Mouse (Mus musculus) monocyte, adult 2 months (primary cell): Measurements from ENCODE around the gene Ccz1.

ENCODE experiments used
- DNase-seq, 2 experiments: peaks; one replicate each; pipeline ENCODE4 v3.0.0; 2022; ENCODE audit warnings: low spot score in 2 of 2, low read depth in 1 of 2

Ccz1 gene

DNA sequence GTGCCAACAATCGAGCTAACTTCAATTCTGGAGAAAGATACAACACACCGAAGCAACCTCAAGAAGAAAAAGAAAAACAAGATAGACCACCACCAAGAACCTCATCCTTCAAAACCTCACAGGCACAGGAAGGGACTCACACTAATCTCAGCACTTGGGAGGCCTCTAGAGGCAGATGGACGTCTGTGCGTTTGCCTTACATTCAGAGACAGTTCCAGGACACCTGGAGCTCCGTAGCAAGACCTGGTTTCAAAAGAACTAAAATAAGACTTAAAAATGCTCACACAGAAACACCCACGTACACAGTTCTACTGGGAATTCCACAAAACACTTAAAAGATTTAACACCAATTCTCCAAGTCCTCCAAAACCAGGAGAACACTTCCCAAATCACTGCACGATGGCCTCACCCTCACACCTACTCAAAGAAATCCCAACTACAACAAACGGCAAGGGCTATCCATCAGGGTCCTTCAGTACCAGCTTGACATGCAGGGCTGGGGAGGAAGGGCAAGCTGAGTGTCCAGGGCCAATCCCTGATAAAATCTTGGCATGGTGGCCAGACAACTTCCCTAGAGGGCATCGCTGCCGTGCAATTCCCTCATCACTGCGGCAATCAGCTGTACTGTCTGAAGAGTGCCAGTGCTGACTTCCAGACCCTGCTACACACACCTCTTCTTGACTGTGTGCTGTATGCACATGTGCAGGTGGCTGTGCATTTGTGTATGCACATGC lies 19.9 kb downstream of the Ccz1 start:
- DNase-seq, result no peak

DNA sequence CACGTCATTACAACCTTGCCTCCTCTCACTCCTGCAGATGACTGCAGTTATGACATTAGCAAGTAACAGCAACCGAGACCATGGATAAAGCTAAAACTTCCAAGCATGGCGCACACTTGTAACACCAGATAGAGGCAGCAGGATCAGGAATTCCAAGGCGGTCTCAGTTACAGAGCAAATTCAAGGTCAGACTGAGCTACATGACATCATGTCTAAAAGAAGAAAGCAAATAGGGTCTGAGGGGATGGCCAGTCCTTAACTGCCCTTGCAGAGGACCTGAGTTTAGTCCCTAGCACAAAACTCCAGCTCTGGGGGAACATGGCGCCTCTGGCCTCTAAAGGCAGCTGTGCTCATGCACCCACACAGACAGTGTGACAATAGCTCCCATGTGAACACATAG lies 20.8 kb downstream of the Ccz1 start:
- no peak for DNase-seq

DNA sequence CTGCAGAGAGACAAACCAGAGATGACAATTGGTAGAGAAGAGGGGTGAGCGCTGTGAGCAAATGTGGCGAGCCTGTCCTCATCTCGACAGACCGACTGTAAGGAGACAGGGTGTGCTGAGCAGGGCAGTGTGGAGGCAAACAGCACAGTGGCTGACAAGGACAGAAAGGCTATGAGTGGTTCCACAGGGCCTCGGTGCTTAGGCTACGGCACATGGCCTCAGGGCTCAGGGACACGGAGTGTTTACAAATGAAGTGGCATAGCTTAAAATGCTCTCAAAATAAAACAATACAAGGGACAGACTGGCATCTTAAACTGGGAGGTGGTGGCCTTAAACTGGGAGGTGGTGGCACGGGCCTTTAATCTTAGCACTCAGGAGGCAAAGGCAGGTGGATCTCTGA lies 21.4 kb downstream of the Ccz1 start:
- no peak for DNase-seq

DNA sequence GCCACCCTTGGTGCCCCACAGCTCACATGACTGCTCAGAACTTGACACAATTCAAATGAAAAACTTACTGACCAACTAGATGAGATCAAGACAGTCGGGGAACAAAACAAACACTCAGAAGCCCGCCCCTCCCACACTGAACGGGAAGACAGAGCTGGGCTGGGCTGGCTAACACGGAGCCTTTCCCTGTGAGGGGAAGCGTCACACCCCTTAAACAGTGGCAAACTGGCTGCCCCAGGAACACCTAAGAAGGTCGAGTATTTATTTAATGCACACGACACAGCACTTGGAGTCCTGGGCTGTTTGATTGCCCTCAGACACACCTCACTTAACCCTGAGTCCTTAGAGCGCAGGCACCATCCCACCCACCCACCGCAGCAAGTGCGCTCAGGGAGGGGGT lies 22.0 kb downstream of the Ccz1 start:
- no peak for DNase-seq

DNA sequence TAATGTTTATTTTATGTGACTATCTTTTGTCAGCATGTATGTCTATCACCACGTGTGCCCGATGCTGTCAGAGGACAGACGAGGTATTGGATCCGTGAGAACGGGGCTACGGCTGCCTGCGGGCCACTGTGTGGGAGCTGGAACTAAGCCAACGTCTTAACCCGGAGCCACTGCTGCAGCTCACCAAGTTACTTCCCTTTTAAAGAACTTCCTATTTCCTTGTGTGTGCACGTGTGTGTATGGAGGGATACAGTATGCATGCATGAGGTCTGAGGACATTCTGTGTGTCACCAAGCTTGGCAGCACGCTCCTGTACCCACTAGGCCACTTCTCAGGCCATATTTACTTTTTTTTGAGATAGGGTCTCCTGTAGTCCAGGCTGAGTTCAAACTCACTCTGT lies 24.6 kb downstream of the Ccz1 start:
- no peak for DNase-seq

DNA sequence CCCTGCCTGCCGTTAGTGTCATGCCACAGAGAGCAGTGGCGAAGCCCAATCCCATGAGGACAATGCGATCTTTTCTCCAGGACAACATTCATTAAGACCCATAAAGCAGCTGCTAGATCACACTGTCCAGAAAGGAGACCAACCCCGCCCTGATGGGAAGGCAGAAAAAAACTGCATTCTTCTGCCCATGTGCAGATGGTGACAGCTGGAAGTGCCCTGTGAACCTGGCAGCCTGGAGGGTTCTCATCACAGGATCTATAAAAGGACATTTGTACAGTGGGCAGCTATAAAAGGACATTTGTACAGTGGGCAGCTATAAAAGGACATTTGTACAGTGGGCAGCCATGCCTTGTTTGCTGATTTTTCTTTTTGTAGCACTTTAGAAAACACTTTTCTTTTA lies 25.6 kb downstream of the Ccz1 start:
- DNase-seq, result no peak

DNA sequence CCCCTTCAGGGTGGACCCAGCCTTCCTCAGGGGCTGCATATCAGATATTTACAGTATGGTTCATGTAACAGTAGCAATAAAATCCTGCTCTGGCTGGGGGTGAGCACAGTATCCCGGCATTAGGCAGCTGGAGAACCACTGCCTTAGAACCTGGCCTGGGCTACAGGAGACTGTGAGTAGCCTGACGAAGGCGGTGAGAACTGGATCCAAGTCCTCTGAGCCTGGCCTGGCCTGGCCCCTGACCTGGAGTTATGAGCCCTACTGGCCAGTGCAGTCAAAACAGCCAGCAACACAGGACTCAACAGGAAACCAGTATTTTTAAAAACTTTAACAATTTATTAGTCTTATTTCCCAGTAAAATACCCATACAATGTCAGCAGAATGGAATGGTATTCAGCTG lies 27.1 kb downstream of the Ccz1 start:
- DNase-seq, result no peak

DNA sequence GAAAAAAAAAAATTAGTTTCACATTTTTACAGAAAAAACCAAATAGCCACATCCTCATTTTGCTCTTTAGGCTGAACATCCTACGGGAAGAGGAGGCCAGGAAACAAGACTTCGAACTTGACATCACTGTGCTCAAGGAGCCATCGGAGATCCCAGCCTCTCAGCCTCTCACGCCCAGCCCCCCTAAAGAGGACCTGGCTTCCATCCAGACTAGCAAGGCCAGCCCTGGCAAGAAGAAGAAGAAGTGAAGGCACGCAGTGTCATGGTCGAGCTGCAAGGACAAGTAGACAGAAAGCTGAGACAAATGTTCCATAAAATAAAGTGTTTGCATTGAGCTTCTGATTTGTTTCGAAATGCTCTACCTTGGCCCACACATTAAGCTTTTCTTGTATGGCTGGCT lies 29.3 kb downstream of the Ccz1 start:
- no peak for DNase-seq

DNA sequence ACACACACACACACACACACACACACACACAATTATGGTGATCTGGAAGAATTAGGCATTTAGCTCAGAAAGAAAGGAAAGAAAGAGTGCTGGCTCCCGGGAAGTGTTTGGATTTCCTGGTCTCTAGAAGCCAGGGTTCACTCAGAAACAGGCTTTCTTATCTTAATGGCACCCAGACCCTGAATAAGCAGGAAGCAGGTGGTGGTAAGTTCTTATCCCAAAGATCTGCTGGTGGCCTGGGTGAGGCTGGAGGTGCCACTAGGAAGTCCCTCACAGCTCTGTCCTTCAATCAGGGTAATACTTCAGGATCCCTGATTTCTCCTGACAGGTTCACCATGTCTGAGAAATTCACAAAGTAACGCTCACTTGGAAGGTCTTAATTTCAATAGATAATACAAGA lies 32.3 kb downstream of the Ccz1 start:
- DNase-seq, result no peak

DNA sequence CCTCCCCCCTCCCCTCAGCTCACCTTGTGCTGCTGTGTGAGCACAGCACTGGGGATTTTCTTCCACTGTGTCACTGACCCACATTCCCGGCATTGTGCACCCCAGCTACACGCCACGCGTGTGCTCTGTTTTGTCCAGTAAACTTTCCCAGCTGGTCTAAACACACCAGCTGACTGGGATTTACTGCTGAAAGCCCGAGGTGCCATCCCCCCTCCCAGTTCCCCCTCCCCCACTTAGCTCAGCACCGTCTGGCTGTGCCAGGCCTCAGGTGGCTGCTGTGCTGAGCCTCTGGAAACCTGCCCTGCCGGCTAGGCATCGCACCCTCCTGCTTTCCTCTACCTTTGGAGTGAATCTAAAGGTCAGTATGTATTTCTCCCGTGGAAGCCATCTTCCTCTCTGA lies 33.8 kb downstream of the Ccz1 start:
- no peak for DNase-seq

DNA sequence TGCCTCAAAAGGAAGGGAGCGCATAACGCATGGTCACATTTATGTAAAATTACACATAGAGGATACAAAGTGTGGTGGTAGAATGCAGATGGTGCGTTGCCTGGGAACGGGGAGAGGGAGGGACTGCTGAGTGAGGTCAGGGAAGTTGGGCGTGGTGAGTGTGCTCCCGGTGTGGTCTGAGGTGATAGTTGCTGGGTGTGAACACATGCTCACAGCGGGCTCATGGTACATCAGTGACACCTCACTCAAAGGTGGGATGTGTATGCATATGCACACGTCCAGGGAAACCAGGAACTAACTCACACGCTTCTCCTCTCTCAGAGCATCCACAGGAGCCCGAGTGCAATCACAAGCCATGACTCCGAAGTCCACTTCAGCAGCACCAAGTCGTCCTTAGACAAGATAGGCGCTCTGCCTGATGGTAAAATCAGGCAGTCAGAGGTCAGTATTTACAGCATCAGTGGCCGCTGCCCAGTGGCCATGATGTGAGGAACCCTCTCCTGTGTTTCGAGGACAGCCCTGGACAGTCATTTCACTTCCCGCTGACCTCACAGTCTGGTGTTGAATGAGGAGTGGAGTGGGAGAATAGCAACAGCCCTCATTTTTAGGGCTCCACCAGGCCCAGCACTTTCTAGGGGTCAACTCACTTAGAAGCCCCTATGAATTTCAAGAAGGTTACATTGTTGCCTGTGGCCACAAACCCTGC lies 37.8 kb downstream of the Ccz1 start:
- no peak for DNase-seq

DNA sequence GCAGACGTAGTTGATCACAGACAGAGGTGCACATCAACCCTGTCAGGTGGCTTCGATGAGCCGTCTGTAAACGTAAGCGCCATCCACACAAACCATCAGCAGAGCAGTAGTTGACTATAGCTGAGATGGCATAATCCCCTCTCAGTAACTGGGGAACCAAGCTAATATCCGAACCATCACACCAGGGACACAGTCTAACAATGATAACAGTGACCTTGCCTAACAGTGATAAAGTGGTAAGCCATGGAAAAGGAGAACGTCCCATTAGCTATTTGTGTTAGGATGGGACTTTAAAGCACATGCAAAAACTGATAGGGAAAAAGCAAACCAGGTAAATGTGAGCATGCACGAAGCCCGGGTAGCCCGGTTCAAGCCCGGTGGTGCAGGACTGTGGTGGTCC lies 38.4 kb downstream of the Ccz1 start:
- no peak for DNase-seq

DNA sequence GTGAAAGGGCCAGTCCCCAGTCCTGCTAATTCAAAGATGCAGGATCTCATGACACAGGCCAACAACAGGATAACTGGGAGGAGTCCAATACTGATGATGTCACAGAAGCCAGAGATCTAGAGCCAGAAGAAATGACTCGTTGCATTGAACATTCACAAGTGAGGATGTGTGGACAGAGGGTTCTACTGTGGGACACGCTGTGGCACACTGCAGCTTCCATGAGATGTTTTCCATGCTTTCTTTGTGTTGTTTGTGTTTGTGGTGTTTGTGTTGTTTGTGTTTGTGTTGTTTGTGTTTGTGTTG lies 39.1 kb downstream of the Ccz1 start:
- no peak for DNase-seq

DNA sequence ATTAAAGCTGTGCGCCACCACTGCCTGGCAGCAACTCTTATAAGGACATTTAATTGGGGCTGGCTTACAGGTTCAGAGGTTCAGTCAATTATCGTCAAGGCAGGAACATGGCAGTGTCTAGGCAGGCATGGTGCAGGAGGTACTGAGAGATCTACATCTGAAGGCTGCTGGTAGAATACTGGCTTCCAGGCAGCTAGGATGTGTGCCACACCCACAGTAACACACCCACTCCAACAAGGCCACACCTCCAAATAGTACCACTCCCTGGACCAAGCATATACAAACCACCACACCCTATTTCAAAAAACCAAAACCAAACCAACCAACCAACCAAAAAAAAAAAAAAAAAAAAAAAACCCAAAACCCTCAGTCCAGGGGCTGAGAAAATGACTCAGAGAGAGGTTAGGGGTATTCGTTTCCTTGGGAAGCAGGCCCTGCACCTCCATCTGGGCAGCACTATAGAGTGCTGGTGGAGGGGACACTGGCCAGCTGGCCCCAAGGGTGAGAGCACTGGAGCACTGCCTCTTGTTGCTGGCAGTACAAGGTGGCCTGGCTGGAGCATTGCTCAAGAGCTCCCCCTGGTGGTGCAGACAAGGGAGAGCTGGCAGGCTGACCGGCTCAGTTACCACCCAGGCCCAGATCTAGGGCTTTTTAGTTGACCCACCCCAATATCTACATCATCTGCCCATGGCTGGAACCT lies 39.6 kb downstream of the Ccz1 start:
- peak; percentile 8 to 26 for DNase-seq

DNA sequence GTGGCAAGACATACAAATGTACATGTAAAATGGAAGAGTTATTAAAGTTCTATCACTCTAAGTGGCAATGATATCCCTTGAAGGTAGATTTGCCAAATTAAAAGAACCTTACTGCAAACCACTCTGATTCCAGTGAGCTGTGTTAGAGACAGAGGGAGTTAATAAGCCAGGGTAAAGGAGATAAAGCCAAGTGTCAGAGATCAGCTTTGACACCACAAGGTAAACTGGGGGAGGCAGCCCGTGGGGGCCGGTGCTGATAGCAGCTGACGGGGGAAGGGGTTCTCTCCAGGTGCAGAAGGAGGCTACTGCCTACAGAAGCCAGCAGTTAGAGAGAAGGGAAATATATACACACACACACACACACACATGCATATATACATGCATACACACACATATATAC lies 42.0 kb downstream of the Ccz1 start:
- DNase-seq, result no peak

DNA sequence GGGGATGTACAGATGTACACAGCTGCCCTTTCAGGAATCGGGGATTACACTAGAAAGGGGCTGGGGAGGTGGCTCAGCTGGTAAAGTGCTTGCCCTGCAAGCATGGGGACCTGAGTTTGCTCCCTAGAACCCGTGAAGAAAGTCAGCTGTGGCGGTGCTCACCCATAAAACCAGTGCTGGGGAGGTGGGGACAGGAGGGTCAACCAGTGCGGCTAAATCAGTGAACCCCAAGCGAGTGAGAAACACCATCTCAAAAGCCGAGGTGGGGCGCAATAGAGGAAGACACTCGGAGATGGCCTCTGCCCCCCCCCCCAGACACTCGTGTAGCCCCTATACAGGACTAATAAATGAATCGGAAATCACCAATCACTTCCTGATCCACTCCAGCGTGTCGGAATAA lies 48.0 kb downstream of the Ccz1 start:
- no peak for DNase-seq

DNA sequence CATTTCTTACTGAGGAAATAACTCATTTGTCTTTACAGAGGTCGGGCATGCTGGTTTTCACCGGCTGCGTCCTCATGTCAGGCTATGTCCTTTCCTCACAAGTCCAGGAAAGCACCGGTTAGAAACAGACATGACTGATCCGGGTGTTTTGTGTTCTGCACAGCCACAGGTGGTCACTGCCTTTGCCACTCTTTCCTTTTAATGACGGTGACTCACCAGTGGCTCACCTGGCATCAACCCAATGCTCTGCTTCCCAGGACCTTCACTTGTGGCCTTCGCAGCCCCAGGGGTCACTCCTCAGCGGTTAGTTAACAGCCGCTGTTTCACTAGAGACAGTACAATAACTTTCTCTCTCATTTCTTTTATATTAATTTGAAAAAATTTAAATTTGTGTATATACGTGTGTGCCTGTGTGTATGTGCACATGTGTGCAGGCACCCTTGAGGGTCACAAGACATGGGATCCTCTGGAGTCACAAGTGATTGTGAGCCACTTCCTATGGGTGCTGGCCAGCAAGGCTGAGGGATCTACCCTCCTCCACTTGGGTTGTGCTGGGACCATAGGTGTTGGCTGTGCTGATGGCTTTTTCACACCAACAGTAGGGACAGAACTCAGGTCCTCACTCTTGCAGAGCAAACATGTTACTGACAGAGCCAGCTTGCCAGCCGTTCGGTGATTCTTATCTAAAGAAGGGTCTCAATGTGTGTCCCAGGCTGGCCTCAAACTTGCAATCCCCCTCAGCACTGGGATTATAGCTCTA lies 48.9 kb downstream of the Ccz1 start:
- no peak for DNase-seq

DNA sequence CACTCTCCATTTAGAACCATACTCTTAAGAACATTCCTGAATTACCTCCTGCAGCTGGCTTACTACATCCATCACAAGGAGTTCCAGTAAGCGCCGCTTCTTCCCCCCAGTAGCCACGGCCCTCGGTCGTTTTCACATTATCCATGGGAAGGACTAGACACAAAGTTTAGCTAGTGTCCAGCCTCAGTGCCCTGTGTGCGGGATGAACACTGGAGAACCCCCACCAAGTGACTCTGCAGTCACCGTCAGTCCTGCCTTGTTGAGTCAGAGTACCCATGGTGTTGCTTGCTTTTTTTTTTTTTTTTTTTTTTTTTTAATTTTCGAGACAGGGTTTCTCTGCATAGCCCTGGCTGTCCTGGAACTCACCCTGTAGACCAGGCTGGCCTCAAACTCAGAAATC lies 53.5 kb downstream of the Ccz1 start:
- DNase-seq, result no peak

DNA sequence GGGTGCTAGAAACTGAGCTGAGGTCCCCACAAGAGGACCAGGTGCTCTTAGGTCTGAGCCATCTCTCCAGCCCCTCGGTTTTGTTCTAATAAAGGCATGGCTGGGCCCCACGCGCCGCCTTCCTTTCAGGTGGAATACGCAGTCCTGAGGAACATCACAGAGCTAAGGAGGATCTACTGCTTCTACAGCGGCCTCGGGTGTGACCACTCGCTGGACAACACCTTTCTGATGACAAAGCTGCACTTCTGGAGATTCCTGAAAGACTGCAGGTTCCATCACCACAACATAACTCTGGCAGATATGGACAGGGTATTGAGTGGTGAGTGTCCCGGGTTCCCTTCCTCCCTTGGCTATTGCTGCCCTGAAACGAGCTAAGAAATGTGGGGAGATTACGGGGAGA lies 55.1 kb downstream of the Ccz1 start:
- DNase-seq, result no peak

DNA sequence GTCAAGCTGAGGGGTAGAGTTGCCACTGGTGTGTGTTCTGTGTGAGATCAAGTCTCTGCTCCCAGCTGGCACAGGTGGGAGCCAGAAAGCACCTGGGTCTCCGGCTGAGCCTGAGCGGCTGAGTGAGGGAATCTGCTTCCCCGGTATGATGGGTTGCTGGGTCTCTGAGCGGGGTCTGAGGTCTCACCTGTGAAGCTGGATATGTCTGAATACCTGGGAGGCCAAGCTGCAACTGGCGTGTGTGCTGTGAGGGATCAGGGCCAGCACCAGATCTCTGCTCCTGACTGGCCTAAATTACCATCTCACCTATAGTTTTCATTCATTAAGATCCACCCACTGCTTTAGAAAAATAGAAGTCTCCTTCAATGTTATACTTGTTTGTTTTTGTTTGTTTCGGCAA lies 57.6 kb downstream of the Ccz1 start:
- DNase-seq, result no peak

DNA sequence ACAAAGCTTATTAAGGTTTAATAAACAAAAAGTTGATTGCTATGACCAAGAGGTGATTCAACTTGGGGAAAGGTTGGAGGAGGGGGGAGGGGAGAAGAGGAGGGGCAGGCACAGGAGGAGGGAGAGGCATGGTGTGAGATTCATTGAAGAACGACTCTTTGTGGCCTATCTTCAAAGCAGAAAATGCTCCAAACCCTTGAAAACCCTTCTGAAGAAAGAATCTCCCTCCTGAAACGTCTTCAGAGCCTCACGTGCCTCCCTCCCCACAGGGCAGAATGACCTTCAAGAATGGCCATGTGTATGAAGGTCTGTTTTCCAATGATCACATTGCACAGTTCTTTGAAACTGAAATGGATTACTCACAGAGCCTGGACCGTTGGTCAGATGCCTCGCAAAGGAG lies 64.7 kb downstream of the Ccz1 start:
- DNase-seq, result no peak

DNA sequence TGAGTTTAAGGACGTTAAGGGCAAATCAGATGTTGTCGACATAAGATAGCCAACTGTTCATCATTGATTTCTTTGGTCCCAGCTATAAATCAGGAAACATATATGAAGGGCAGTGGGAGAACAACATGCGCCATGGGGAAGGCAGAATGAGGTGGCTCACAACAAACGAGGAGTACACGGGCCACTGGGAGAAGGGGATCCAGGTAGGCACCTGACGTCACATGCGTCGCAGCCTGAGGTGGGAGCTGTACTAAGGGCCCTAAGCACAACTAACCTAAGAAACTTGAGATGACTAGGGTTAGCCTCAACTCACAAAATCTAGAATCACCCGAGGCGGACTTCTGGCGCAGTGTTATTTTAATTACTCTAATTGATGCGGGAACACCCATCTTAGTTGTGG lies 66.3 kb downstream of the Ccz1 start:
- DNase-seq, result no peak
